Mouse (Mus musculus) embryonic facial prominence, embryonic 10.5 days (tissue): ENCODE measurements around the gene Pde2a. TPM values are rescaled to one million over a fixed set of nuclear protein-coding genes. Genes with fewer than 3 reads are reported as not detected.
A peak's percentile ranks its signal among the peaks of the same experiment; 100 is the strongest.

ENCODE experiments used
- DNase-seq: peaks from one replicate; pipeline ENCODE4 v3.0.0-alpha.2; 2017; ENCODE audit warnings: low spot score
- H3K27ac ChIP-seq: fragments of 300-500 bp; sonication (generic); replicated peaks from 2 replicates; pipeline ENCODE4 v1.5.1; 2016; ENCODE audit warnings: mild to moderate bottlenecking
- H3K27me3 ChIP-seq: fragments of 300-500 bp; sonication (generic); replicated peaks from 2 replicates; pipeline ENCODE4 v1.6.1; 2016; ENCODE audit warnings: low read depth, mild to moderate bottlenecking; ENCODE audit not compliant: poor library complexity, severe bottlenecking
- H3K36me3 ChIP-seq: fragments of 300-500 bp; sonication (generic); replicated peaks from 2 replicates; pipeline ENCODE4 v1.6.1; 2016; ENCODE audit warnings: mild to moderate bottlenecking, moderate library complexity
- H3K4me1 ChIP-seq: fragments of 300-500 bp; sonication (generic); 2 replicates; pipeline ENCODE4 v1.6.1; 2016
- H3K4me3 ChIP-seq: fragments of 300-500 bp; sonication (generic); 2 replicates; pipeline ENCODE4 v1.5.1; 2016; ENCODE audit warnings: mild to moderate bottlenecking, moderate library complexity
- H3K9me3 ChIP-seq: fragments of 300-500 bp; sonication (generic); 2 replicates; pipeline ENCODE4 v1.6.1; 2016; ENCODE audit warnings: mild to moderate bottlenecking
- WGBS: fragments of 180-500 bp; shearing (Covaris S2); methylation state at CpG from one replicate; pipeline ENCODE4 v1.1.7; 2016; 5-methylcytosine and 5-hydroxymethylcytosine counted together
- polyA plus RNA-seq: library from polyadenylated mRNA; unstranded; fragments of >200 nt; fragmentation: Nextera tagmentation; extraction: Ambion mirVana; gene quantifications from 2 replicates; pipeline ENCODE4 v1.2.1, GENCODE M21; 2016

The Pde2a gene
- 21.7 and 22.5 TPM in 2 replicates for polyA plus RNA-seq

GRCm38 (mm10) chr7:101421529-101421928 lies at the start of gene Pde2a:
TSS of gene Pde2a (plus strand) at chr7:101421691.
- Histone ChIP-seq H3K4me1 (peaks cover 4% of the 10 kb centered on the region; the same call in 1 of the 2 replicates), H3K36me3 (no peaks in the 10 kb centered on the region), H3K27ac (no peak within 1 kb of the TSS), H3K9me3 (no peaks in the 10 kb centered on the region), H3K4me3 (0 out of 2 replicates have a peak within 1 kb of the TSS, but pooled peaks have one; percentile 12), H3K27me3 (peaks cover 56% of the 10 kb centered on the region)
- no peak for DNase-seq
- 26% methylated on average over 6 of the region's 6 CpGs for WGBS

GRCm38 (mm10) chr7:101373082-101373481 lies 48.4 kb upstream of the Pde2a start:
- Histone ChIP-seq H3K27me3 (no peaks in the 10 kb centered on the region), H3K4me3 (no peak overlapping the region), H3K4me1 (peaks cover 16% of the 10 kb centered on the region), H3K36me3 (no peaks in the 10 kb centered on the region), H3K27ac (0 out of 2 replicates have a peak overlapping the region, but pooled peaks have one; percentile 5), H3K9me3 (no peaks in the 10 kb centered on the region)
- DNase-seq: no peak
- 87% methylated on average over 26 of the region's 26 CpGs for WGBS

GRCm38 (mm10) chr7:101374155-101374554 lies 47.3 kb upstream of the Pde2a start:
- no peaks in the 10 kb centered on the region for H3K9me3 ChIP-seq
- DNase-seq: no peak
- no peaks in the 10 kb centered on the region for H3K27me3 ChIP-seq
- H3K4me3 ChIP-seq: no peak overlapping the region
- H3K36me3 ChIP-seq: no peaks in the 10 kb centered on the region
- H3K27ac ChIP-seq: peak overlapping the region; percentile 37; the same call in 1 of the 2 replicates
- H3K4me1 ChIP-seq: peaks cover 27% of the 10 kb centered on the region

- no peak for DNase-seq
- 79% methylated on average over 10 of the region's 10 CpGs for WGBS
- H3K27ac ChIP-seq: 0 out of 2 replicates have a peak overlapping the region, but pooled peaks have one; percentile 78
These were observed 44.7 kb upstream of the Pde2a start for GRCm38 (mm10) chr7:101376701-101377340.

GRCm38 (mm10) chr7:101377741-101378262 lies 43.7 kb upstream of the Pde2a start:
- H3K27ac ChIP-seq: peak overlapping the region; percentile 78
- H3K36me3 ChIP-seq: no peaks in the 10 kb centered on the region
- H3K27me3 ChIP-seq: no peaks in the 10 kb centered on the region
- peak; percentile 54 for DNase-seq
- peaks cover 40% of the 10 kb centered on the region for H3K4me1 ChIP-seq
- H3K4me3 ChIP-seq: peak overlapping the region; percentile 37
- H3K9me3 ChIP-seq: no peaks in the 10 kb centered on the region
- WGBS: 26% methylated on average over 7 of the region's 7 CpGs

More at GRCm38 (mm10) chr7:101376701-101377340, 44.7 kb upstream of the Pde2a start:
- Histone ChIP-seq H3K4me1 (peaks cover 34% of the 10 kb centered on the region), H3K9me3 (no peaks in the 10 kb centered on the region), H3K4me3 (no peak overlapping the region), H3K36me3 (no peaks in the 10 kb centered on the region), H3K27me3 (no peaks in the 10 kb centered on the region)

GRCm38 (mm10) chr7:101378285-101378684 lies 43.2 kb upstream of the Pde2a start:
- H3K36me3 ChIP-seq: no peaks in the 10 kb centered on the region
- H3K27ac ChIP-seq: peak overlapping the region; percentile 78
- no peak for DNase-seq
- 0 out of 2 replicates have a peak overlapping the region, but pooled peaks have one; percentile 37 for H3K4me3 ChIP-seq
- no peaks in the 10 kb centered on the region for H3K27me3 ChIP-seq
- no peaks in the 10 kb centered on the region for H3K9me3 ChIP-seq
- H3K4me1 ChIP-seq: peaks cover 40% of the 10 kb centered on the region
- WGBS: 56% methylated on average over 3 of the region's 3 CpGs

- H3K27ac ChIP-seq: peak overlapping the region; percentile 78
- peak overlapping the region; percentile 21; the same call in 1 of the 2 replicates for H3K4me3 ChIP-seq
- no peaks in the 10 kb centered on the region for H3K27me3 ChIP-seq
- peaks cover 37% of the 10 kb centered on the region for H3K4me1 ChIP-seq
- 54% methylated on average over 5 of the region's 5 CpGs for WGBS
- H3K9me3 ChIP-seq: no peaks in the 10 kb centered on the region
- H3K36me3 ChIP-seq: no peaks in the 10 kb centered on the region
- no peak for DNase-seq
These were observed 42.6 kb upstream of the Pde2a start for GRCm38 (mm10) chr7:101378796-101379465.

GRCm38 (mm10) chr7:101379732-101380131 lies 41.8 kb upstream of the Pde2a start:
- H3K4me1 ChIP-seq: peaks cover 39% of the 10 kb centered on the region
- no peaks in the 10 kb centered on the region for H3K27me3 ChIP-seq
- no peaks in the 10 kb centered on the region for H3K36me3 ChIP-seq
- no peak for DNase-seq
- WGBS: 44% methylated on average over 2 of the region's 2 CpGs
- peak overlapping the region; percentile 78; the same call in 1 of the 2 replicates for H3K27ac ChIP-seq
- no peaks in the 10 kb centered on the region for H3K9me3 ChIP-seq
- no peak overlapping the region for H3K4me3 ChIP-seq

GRCm38 (mm10) chr7:101381512-101381911 lies 40.0 kb upstream of the Pde2a start:
- Histone ChIP-seq H3K27ac (no peak overlapping the region; the same call in 1 of the 2 replicates), H3K27me3 (no peaks in the 10 kb centered on the region), H3K9me3 (no peaks in the 10 kb centered on the region), H3K4me3 (no peak overlapping the region), H3K36me3 (no peaks in the 10 kb centered on the region), H3K4me1 (peaks cover 56% of the 10 kb centered on the region)
- no peak for DNase-seq
- WGBS: 84% methylated on average over 6 of the region's 6 CpGs

- Histone ChIP-seq H3K9me3 (no peaks in the 10 kb centered on the region), H3K27ac (no peak overlapping the region; the same call in 1 of the 2 replicates), H3K4me1 (peaks cover 51% of the 10 kb centered on the region), H3K4me3 (no peak overlapping the region), H3K36me3 (no peaks in the 10 kb centered on the region), H3K27me3 (no peaks in the 10 kb centered on the region)
- WGBS: 67% methylated on average over 8 of the region's 8 CpGs
- DNase-seq: no peak
These were observed 39.1 kb upstream of the Pde2a start for GRCm38 (mm10) chr7:101382378-101382777.

- peaks cover 41% of the 10 kb centered on the region for H3K4me1 ChIP-seq
- H3K9me3 ChIP-seq: no peaks in the 10 kb centered on the region
- H3K36me3 ChIP-seq: peaks cover 2% of the 10 kb centered on the region
- no peak overlapping the region for H3K4me3 ChIP-seq
- H3K27ac ChIP-seq: no peak overlapping the region
- H3K27me3 ChIP-seq: no peaks in the 10 kb centered on the region
- DNase-seq: no peak
- WGBS: 70% methylated on average over 3 of the region's 3 CpGs
These were observed 37.7 kb upstream of the Pde2a start for GRCm38 (mm10) chr7:101383756-101384155.

GRCm38 (mm10) chr7:101384931-101385330 lies 36.6 kb upstream of the Pde2a start:
- peak overlapping the region; percentile 60; the same call in 1 of the 2 replicates for H3K27ac ChIP-seq
- 69% methylated on average over 10 of the region's 10 CpGs for WGBS

More at GRCm38 (mm10) chr7:101384931-101385330, 36.6 kb upstream of the Pde2a start:
- peaks cover 29% of the 10 kb centered on the region for H3K4me1 ChIP-seq
- no peaks in the 10 kb centered on the region for H3K9me3 ChIP-seq
- H3K27me3 ChIP-seq: no peaks in the 10 kb centered on the region
- peaks cover 5% of the 10 kb centered on the region for H3K36me3 ChIP-seq
- H3K4me3 ChIP-seq: no peak overlapping the region
- no peak for DNase-seq
